Mouse (Mus musculus): ENCODE data around the gene Pkig. TPM values are rescaled to one million over a fixed set of nuclear protein-coding genes. Genes with fewer than 3 reads are reported as not detected.

The Pkig gene
- polyA plus RNA-seq, 1 experiment: 152 TPM

- H3K27ac ChIP-seq (ENCODE audit: control insufficient read depth, insufficient read depth, low read depth, low read length, poor library complexity): no peak overlapping the region
- WGBS: 87% methylated on average over 7 of the region's 7 CpGs
- TF ChIP-seq CTCF (IDR thresholded peaks at IDR 0.05; ENCODE audit: control insufficient read depth, insufficient read depth, low read length): no peak
- TF ChIP-seq POLR2A (IDR thresholded peaks at IDR 0.05; ENCODE audit: borderline replicate concordance, control insufficient read depth, low read depth, low read length): no peak
- H3K4me3 ChIP-seq (replicated peaks; ENCODE audit: control insufficient read depth, low read depth, low read length): no peak overlapping the region
- H3K4me1 ChIP-seq (ENCODE audit: control insufficient read depth, insufficient read depth, low read length): peaks cover 4% of the 10 kb centered on the region; the same call in 1 of the 2 replicates
These were observed 64.4 kb downstream of the Pkig start for GRCm38 (mm10) chr2:163722550-163722949.

- WGBS: 76% methylated on average over 5 of the region's 5 CpGs
These were observed 68.7 kb downstream of the Pkig start for GRCm38 (mm10) chr2:163726766-163727393.

GRCm38 (mm10) chr2:163728300-163728699, 70.1 kb downstream of the Pkig start:
- TF ChIP-seq CTCF (IDR thresholded peaks at IDR 0.05; ENCODE audit: control insufficient read depth, insufficient read depth, low read length): no peak
- no peak for TF ChIP-seq POLR2A (IDR thresholded peaks at IDR 0.05; ENCODE audit: borderline replicate concordance, control insufficient read depth, low read depth, low read length)
- H3K4me3 ChIP-seq (replicated peaks; ENCODE audit: control insufficient read depth, low read depth, low read length): no peak overlapping the region
- H3K4me1 ChIP-seq (ENCODE audit: control insufficient read depth, insufficient read depth, low read length): no peaks in the 10 kb centered on the region
- 94% methylated on average over 4 of the region's 4 CpGs for WGBS
- no peak overlapping the region for H3K27ac ChIP-seq (ENCODE audit: control insufficient read depth, insufficient read depth, low read depth, low read length, poor library complexity)

More at GRCm38 (mm10) chr2:163726766-163727393, 68.7 kb downstream of the Pkig start:
- no peak overlapping the region for H3K27ac ChIP-seq (ENCODE audit: control insufficient read depth, insufficient read depth, low read depth, low read length, poor library complexity)
- TF ChIP-seq CTCF (IDR thresholded peaks at IDR 0.05; ENCODE audit: control insufficient read depth, insufficient read depth, low read length) (no peak), POLR2A (IDR thresholded peaks at IDR 0.05; ENCODE audit: borderline replicate concordance, control insufficient read depth, low read depth, low read length) (no peak)
- no peaks in the 10 kb centered on the region for H3K4me1 ChIP-seq (ENCODE audit: control insufficient read depth, insufficient read depth, low read length)
- H3K4me3 ChIP-seq (replicated peaks; ENCODE audit: control insufficient read depth, low read depth, low read length): no peak overlapping the region

- Histone ChIP-seq H3K27ac (ENCODE audit: control insufficient read depth, insufficient read depth, low read depth, low read length, poor library complexity) (no peak overlapping the region), H3K4me3 (replicated peaks; ENCODE audit: control insufficient read depth, low read depth, low read length) (no peak overlapping the region), H3K4me1 (ENCODE audit: control insufficient read depth, insufficient read depth, low read length) (no peaks in the 10 kb centered on the region)
- 80% methylated on average over 11 of the region's 11 CpGs for WGBS
- no peak for TF ChIP-seq CTCF (IDR thresholded peaks at IDR 0.05; ENCODE audit: control insufficient read depth, insufficient read depth, low read length)
- no peak for TF ChIP-seq POLR2A (IDR thresholded peaks at IDR 0.05; ENCODE audit: borderline replicate concordance, control insufficient read depth, low read depth, low read length)
These were observed 73.8 kb downstream of the Pkig start for GRCm38 (mm10) chr2:163732021-163732420.

GRCm38 (mm10) chr2:163735163-163735562, 77.0 kb downstream of the Pkig start:
- Histone ChIP-seq H3K4me1 (ENCODE audit: control insufficient read depth, insufficient read depth, low read length) (no peaks in the 10 kb centered on the region), H3K27ac (ENCODE audit: control insufficient read depth, insufficient read depth, low read depth, low read length, poor library complexity) (no peak overlapping the region), H3K4me3 (replicated peaks; ENCODE audit: control insufficient read depth, low read depth, low read length) (no peak overlapping the region)
- TF ChIP-seq CTCF (IDR thresholded peaks at IDR 0.05; ENCODE audit: control insufficient read depth, insufficient read depth, low read length) (no peak), POLR2A (IDR thresholded peaks at IDR 0.05; ENCODE audit: borderline replicate concordance, control insufficient read depth, low read depth, low read length) (no peak)
- WGBS: 63% methylated on average over 9 of the region's 9 CpGs

- TF ChIP-seq CTCF (IDR thresholded peaks at IDR 0.05; ENCODE audit: control insufficient read depth, insufficient read depth, low read length) (no peak), POLR2A (IDR thresholded peaks at IDR 0.05; ENCODE audit: borderline replicate concordance, control insufficient read depth, low read depth, low read length) (no peak)
- Histone ChIP-seq H3K27ac (ENCODE audit: control insufficient read depth, insufficient read depth, low read depth, low read length, poor library complexity) (no peak overlapping the region), H3K4me3 (replicated peaks; ENCODE audit: control insufficient read depth, low read depth, low read length) (no peak overlapping the region), H3K4me1 (ENCODE audit: control insufficient read depth, insufficient read depth, low read length) (no peaks in the 10 kb centered on the region)
- 24% methylated on average over 6 of the region's 6 CpGs for WGBS
These were observed 77.8 kb downstream of the Pkig start for GRCm38 (mm10) chr2:163735980-163736379.

GRCm38 (mm10) chr2:163742656-163743055, 84.5 kb downstream of the Pkig start:
- Histone ChIP-seq H3K4me1 (ENCODE audit: control insufficient read depth, insufficient read depth, low read length) (peaks cover 9% of the 10 kb centered on the region; the same call in 1 of the 2 replicates), H3K27ac (ENCODE audit: control insufficient read depth, insufficient read depth, low read depth, low read length, poor library complexity) (no peak overlapping the region)
- WGBS: 86% methylated on average over 5 of the region's 5 CpGs

GRCm38 (mm10) chr2:163743357-163743756, 85.2 kb downstream of the Pkig start:
- TF ChIP-seq POLR2A (IDR thresholded peaks at IDR 0.05; ENCODE audit: borderline replicate concordance, control insufficient read depth, low read depth, low read length) (no peak), CTCF (IDR thresholded peaks at IDR 0.05; ENCODE audit: control insufficient read depth, insufficient read depth, low read length) (no peak)
- WGBS: 16% methylated on average over 6 of the region's 6 CpGs
- no peak overlapping the region for H3K4me3 ChIP-seq (replicated peaks; ENCODE audit: control insufficient read depth, low read depth, low read length)
- H3K4me1 ChIP-seq (ENCODE audit: control insufficient read depth, insufficient read depth, low read length): peaks cover 9% of the 10 kb centered on the region; the same call in 1 of the 2 replicates
- peak overlapping the region; percentile 36; the same call in 1 of the 2 replicates for H3K27ac ChIP-seq (ENCODE audit: control insufficient read depth, insufficient read depth, low read depth, low read length, poor library complexity)

More at GRCm38 (mm10) chr2:163742656-163743055, 84.5 kb downstream of the Pkig start:
- no peak for TF ChIP-seq CTCF (IDR thresholded peaks at IDR 0.05; ENCODE audit: control insufficient read depth, insufficient read depth, low read length)
- TF ChIP-seq POLR2A (IDR thresholded peaks at IDR 0.05; ENCODE audit: borderline replicate concordance, control insufficient read depth, low read depth, low read length): no peak
- H3K4me3 ChIP-seq (replicated peaks; ENCODE audit: control insufficient read depth, low read depth, low read length): no peak overlapping the region
